Mouse (Mus musculus) brain, embryonic 14.5 days (tissue): ENCODE measurements around the gene Khk.

ENCODE experiments used
- CTCF ChIP-seq: fragments of 200-500 bp; IDR thresholded peaks from 2 replicates; pipeline ENCODE4 v1.5.1; 2012; ENCODE audit warnings: inconsistent platforms, mild to moderate bottlenecking, moderate library complexity, borderline replicate concordance; ENCODE audit not compliant: insufficient read depth, insufficient read length; ENCODE audit errors: extremely low read depth
- POLR2A ChIP-seq: fragments of 200-500 bp; IDR thresholded peaks from 2 replicates; pipeline ENCODE4 v1.6.1; 2012; ENCODE audit warnings: mild to moderate bottlenecking, inconsistent platforms, borderline replicate concordance; ENCODE audit not compliant: poor library complexity, insufficient read depth, insufficient read length, severe bottlenecking; ENCODE audit errors: extremely low read depth

DNA sequence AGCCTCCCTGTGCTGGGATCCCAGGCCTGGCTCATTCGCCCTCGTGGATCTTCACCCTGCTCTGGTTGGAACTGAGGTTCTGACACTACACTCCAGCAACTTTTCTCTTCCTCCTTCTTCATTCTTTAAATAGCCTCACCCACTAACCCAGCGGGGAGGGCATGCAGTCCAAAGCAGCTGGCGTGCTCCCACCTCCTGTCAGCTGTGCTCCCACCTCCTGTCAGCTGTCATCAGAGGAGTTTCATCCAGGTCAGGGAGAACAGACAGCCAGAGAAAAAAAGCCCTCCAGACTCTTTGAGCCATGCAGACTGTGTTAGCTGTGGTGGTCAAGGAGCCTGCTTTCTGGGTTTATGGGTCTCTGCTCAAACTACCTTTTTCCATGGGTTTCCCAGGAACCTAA is 10.1 kb downstream of the Khk start:
- TF ChIP-seq CTCF, result no peak
- TF ChIP-seq POLR2A, result no peak
